11 mouse cellular contexts compared by ENCODE assay signal in the genomic region with DNA sequence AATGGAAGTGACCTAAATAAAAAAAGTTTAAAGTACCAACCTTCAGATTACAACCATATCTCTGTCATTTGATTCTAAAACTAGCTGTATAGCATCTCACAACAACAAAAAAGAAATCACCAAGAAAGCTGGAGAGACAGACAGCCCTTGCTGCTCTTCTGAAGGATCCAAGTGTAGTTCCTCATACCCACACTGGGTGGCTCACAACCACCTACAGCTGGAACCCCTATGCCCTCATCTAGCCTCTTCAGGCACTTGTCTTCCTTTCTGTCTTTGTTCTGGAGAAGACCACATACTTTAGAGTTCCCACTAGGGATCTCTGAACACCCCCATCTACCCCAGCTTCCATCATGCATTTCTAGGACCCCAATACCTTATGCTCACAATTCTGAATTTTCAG.
DNase-seq lines count a peak whose midpoint lies in the region; ATAC-seq and TF ChIP-seq lines count a peak whose summit lies in the region.
"Had no signal": no experiment of that assay in that cellular context is flagged by ENCODE, and none has a peak within 500 bp of the region (broad histone marks: within the 10 kb centered on the region; RNA-seq: fewer than 3 reads in every experiment).

No protein-coding gene starts in this region.

- no peaks in the 10 kb centered on the region for H3K27me3 ChIP-seq in MEL (ENCODE audit: control insufficient read depth in 1 of 2, insufficient read depth in 2 of 2, low read length in 2 of 2)
- H3K27me3 ChIP-seq: hindbrain, embryonic 15.5 days; midbrain, embryonic 12.5 days had no signal

- peak; percentile 66 for TF ChIP-seq RAD21 in MEL (IDR thresholded peaks at IDR 0.05; ENCODE audit: low read depth, low read length)

- H3K27ac ChIP-seq in MEL (ENCODE audit: control insufficient read depth, low read depth, low read length), result no peak overlapping the region
- no peak overlapping the region for H3K27ac ChIP-seq in embryonic fibroblast, embryonic 13.5 days (ENCODE audit: insufficient read depth, low read length)
- H3K27ac ChIP-seq: hindbrain, embryonic 15.5 days; midbrain, embryonic 12.5 days had no signal

- TF ChIP-seq CTCF in MEL (IDR thresholded peaks at IDR 0.05 in 2 of 3, conservative IDR thresholded peaks at IDR 0.05 in 1 of 3; ENCODE audit: control insufficient read depth in 1 of 3, insufficient read depth in 1 of 3, low read depth in 2 of 3, low read length in 3 of 3, poor library complexity in 1 of 3, severe bottlenecking in 1 of 3), result peak; percentile 20 to 65 (median 63); a peak in 5 of 6 replicates
- TF ChIP-seq CTCF in embryonic fibroblast, embryonic 13.5 days (IDR thresholded peaks at IDR 0.05; ENCODE audit: borderline replicate concordance, insufficient read depth, low read length), result peak; percentile 38; the same call in 1 of the 2 replicates

- TF ChIP-seq POLR2A in MEL (IDR thresholded peaks at IDR 0.05; ENCODE audit: control insufficient read depth in 1 of 2, insufficient read depth in 1 of 2, low read depth in 1 of 2, low read length in 2 of 2, poor library complexity in 1 of 2), result no peak
- no peak for TF ChIP-seq POLR2A in embryonic fibroblast, embryonic 13.5 days (IDR thresholded peaks at IDR 0.05; ENCODE audit: low read depth, low read length)

- no peaks in the 10 kb centered on the region for H3K4me1 ChIP-seq in MEL (ENCODE audit: control insufficient read depth in 1 of 2, insufficient read depth in 2 of 2, low read length in 2 of 2)
- no peaks in the 10 kb centered on the region for H3K4me1 ChIP-seq in embryonic fibroblast, embryonic 13.5 days (ENCODE audit: control insufficient read depth, insufficient read depth, low read length)
- H3K4me1 ChIP-seq: hindbrain, embryonic 15.5 days; midbrain, embryonic 12.5 days had no signal

- peak; percentile 61 for ATAC-seq in cerebellum, adult (ENCODE audit: insufficient number of reproducible peaks, low FRiP score, low TSS enrichment)
- no peak for ATAC-seq in erythroblast, adult 5-6 weeks (replicated peaks; ENCODE audit: low FRiP score, poor library complexity, severe bottlenecking)

- no peak overlapping the region for H3K9ac ChIP-seq in MEL (ENCODE audit: control insufficient read depth, low read depth, low read length, poor library complexity, severe bottlenecking)
- H3K9ac ChIP-seq: hindbrain, embryonic 15.5 days; midbrain, embryonic 12.5 days had no signal

- H3K4me3 ChIP-seq in MEL (ENCODE audit: control insufficient read depth in 1 of 2, insufficient read depth in 1 of 2, low read depth in 2 of 2, low read length in 2 of 2), result no peak overlapping the region
- no peak overlapping the region for H3K4me3 ChIP-seq in embryonic fibroblast, embryonic 13.5 days (ENCODE audit: insufficient read depth, low read length)
- H3K4me3 ChIP-seq: hindbrain, embryonic 15.5 days; midbrain, embryonic 12.5 days had no signal

- no peak for TF ChIP-seq EP300 in MEL (IDR thresholded peaks at IDR 0.05; ENCODE audit: low read depth in 1 of 2, low read length in 2 of 2)

- DNase-seq in cerebellum, adult 9-10 months, result no peak
- peak; percentile 11 for DNase-seq in kidney, adult 9 months
- DNase-seq in kidney, adult 18-20 months, result no peak
- peak; percentile 44 for DNase-seq in MEL (ENCODE audit: low read depth, low spot score)
- DNase-seq in left cerebral cortex, postnatal 14 days (ENCODE audit: low spot score in 2 of 2), result no peak
- DNase-seq: thymus, postnatal 36 days had no signal

- no peaks in the 10 kb centered on the region for H3K36me3 ChIP-seq in MEL (ENCODE audit: control insufficient read depth in 1 of 2, insufficient read depth in 2 of 2, low read length in 2 of 2)
- H3K36me3 ChIP-seq: hindbrain, embryonic 15.5 days; midbrain, embryonic 12.5 days had no signal

- intact Hi-C loops in left cerebral cortex, postnatal 14 days (cut with DNase I), result loop anchor here (2.0 kb wide), 1 partner anchor 55 kb away; no protein-coding TSS in a partner anchor

- H3K9me3 ChIP-seq in MEL (replicated peaks; ENCODE audit: insufficient read depth, low read length), result no peaks in the 10 kb centered on the region
- H3K9me3 ChIP-seq: hindbrain, embryonic 15.5 days; midbrain, embryonic 12.5 days had no signal

- no peaks in the 10 kb centered on the region for H3K79me2 ChIP-seq in MEL (ENCODE audit: control insufficient read depth, insufficient read depth, low read length, poor library complexity)

TF ChIP-seq in MEL, 35 proteins besides CTCF, POLR2A, EP300 and RAD21:
- TF ChIP-seq USF2 (IDR thresholded peaks at IDR 0.05; ENCODE audit: borderline replicate concordance in 1 of 2, insufficient read depth in 1 of 2, low read depth in 1 of 2, low read length in 2 of 2) (no peak), ZC3H11A (IDR thresholded peaks at IDR 0.05; ENCODE audit: low read depth, low read length) (peak; percentile 73), SMC3 (IDR thresholded peaks at IDR 0.05; ENCODE audit: low read depth, low read length) (peak; percentile 83), E2F4 (IDR thresholded peaks at IDR 0.05; ENCODE audit: borderline replicate concordance, low read depth, low read length) (no peak)

Comparison
In these comparisons a context has a peak if more than half of its experiments do, and no peak if none do; other contexts are left out.
1. DNase-seq: peak in kidney, adult 9 months (single experiment) and MEL (single experiment); none in cerebellum, adult 9-10 months (single experiment), kidney, adult 18-20 months (single experiment) and left cerebral cortex, postnatal 14 days (0 of 2).